Mouse (Mus musculus): ENCODE measurements around the gene Plin2.

DNA sequence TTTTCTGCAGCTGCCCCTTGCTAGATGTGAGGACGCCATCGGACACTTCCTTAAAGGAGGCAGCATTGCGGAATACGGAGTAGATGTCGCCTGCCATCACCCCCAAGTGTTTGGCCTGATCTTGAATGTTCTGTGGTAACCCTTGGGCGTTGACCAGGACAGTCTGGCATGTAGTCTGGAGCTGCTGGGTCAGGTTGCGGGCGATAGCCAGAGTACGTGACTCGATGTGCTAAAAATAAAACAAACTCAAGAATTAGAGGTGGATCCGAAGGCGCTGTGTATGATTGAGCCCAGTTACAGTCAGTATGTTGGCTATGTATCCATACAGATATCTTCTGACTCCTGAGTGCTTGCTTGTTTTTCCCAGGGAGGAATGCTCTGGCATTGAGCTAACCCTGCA lies 12.7 kb downstream of the Plin2 start:
- TF ChIP-seq POLR2A (IDR thresholded peaks at IDR 0.05; ENCODE audit: control insufficient read depth, low read depth, low read length) (no peak), CTCF (IDR thresholded peaks at IDR 0.05; ENCODE audit: control insufficient read depth, insufficient read depth, insufficient replicate concordance, low read depth, low read length) (no peak)
